Mouse (Mus musculus) lung, postnatal 0 days (tissue): ENCODE measurements around the gene Gpi1. TPM values are rescaled to one million over a fixed set of nuclear protein-coding genes. Genes with fewer than 3 reads are reported as not detected.

ENCODE experiments used
- ATAC-seq: fragments of 200-750 bp; cut with Nextera tagmentation; 2 replicates; pipeline ENCODE4 v1.8.0; 2017; ENCODE audit warnings: moderate library complexity
- DNase-seq: peaks from one replicate; pipeline ENCODE4 v3.0.0-alpha.2; 2016; ENCODE audit warnings: low spot score
- H3K27ac ChIP-seq: fragments of 300-500 bp; sonication (generic); 2 replicates; pipeline ENCODE4 v1.5.1; 2014; ENCODE audit warnings: antibody characterized with exemption, mild to moderate bottlenecking, low read length, mixed read lengths
- H3K27me3 ChIP-seq: fragments of 300-500 bp; sonication (generic); replicated peaks from 2 replicates; pipeline ENCODE4 v1.6.1; 2014; ENCODE audit warnings: low read length, mixed read lengths; ENCODE audit not compliant: insufficient read depth
- H3K36me3 ChIP-seq: fragments of 300-500 bp; sonication (generic); 2 replicates; pipeline ENCODE4 v1.6.1; 2014; ENCODE audit warnings: low read length, mixed read lengths; ENCODE audit not compliant: insufficient read depth
- H3K4me1 ChIP-seq: fragments of 300-500 bp; sonication (generic); 2 replicates; pipeline ENCODE4 v1.6.1; 2014; ENCODE audit warnings: antibody characterized with exemption, low read depth, low read length, mixed read lengths; ENCODE audit not compliant: insufficient read depth
- H3K4me2 ChIP-seq: fragments of 300-500 bp; sonication (generic); replicated peaks from 2 replicates; pipeline ENCODE4 v1.6.1; 2014; ENCODE audit warnings: low read depth, mild to moderate bottlenecking, low read length, moderate library complexity, mixed read lengths
- H3K4me3 ChIP-seq: fragments of 300-500 bp; sonication (generic); 2 replicates; pipeline ENCODE4 v1.5.1; 2014; ENCODE audit warnings: low read depth, low read length
- H3K9ac ChIP-seq: fragments of 300-500 bp; sonication (generic); replicated peaks from 2 replicates; pipeline ENCODE4 v1.6.1; 2014; ENCODE audit warnings: low read depth, mild to moderate bottlenecking
- H3K9me3 ChIP-seq: fragments of 300-500 bp; sonication (generic); 2 replicates; pipeline ENCODE4 v1.6.1; 2016; ENCODE audit warnings: low read length, mixed read lengths
- CTCF ChIP-seq: IDR thresholded peaks from 2 replicates; pipeline ENCODE4 v1.5.1; 2016; ENCODE audit warnings: antibody characterized with exemption, mild to moderate bottlenecking
- EP300 ChIP-seq: IDR thresholded peaks from 2 replicates; pipeline ENCODE4 v1.6.1; 2016; ENCODE audit warnings: antibody characterized with exemption, mild to moderate bottlenecking, control low read depth
- WGBS: fragments of 180-500 bp; shearing (Covaris S2); extraction: QIAGEN DNeasy Blood & Tissue Kit; methylation state at CpG from one replicate; pipeline ENCODE4 v1.1.7; 2014; 5-methylcytosine and 5-hydroxymethylcytosine counted together
- polyA plus RNA-seq: library from polyadenylated mRNA; unstranded; fragments of >200 nt; fragmentation: Nextera tagmentation; extraction: Ambion mirVana; gene quantifications from 2 replicates; pipeline ENCODE4 v1.2.1, GENCODE M21; 2015

The Gpi1 gene
- 122 and 123 TPM in 2 replicates for polyA plus RNA-seq

- Histone ChIP-seq H3K27ac (peak within 1 kb of the TSS; percentile 71), H3K27me3 (no peaks in the 10 kb centered on the region), H3K9ac (peak within 1 kb of the TSS; percentile 65), H3K4me3 (peak within 1 kb of the TSS; percentile 72), H3K36me3 (no peaks in the 10 kb centered on the region), H3K9me3 (no peaks in the 10 kb centered on the region), H3K4me2 (peak within 1 kb of the TSS; percentile 92), H3K4me1 (peaks cover 17% of the 10 kb centered on the region; the same call in 1 of the 2 replicates)
- DNase-seq (peak; percentile 95), ATAC-seq (peak; percentile 82)
- 2% methylated on average over 39 of the region's 39 CpGs for WGBS
- no peak for TF ChIP-seq EP300
- peak; percentile 69 for TF ChIP-seq CTCF
These were observed at the start of gene Gpi1 for GRCm38 (mm10) chr7:34230116-34230515. TSS of gene Gpi1 (minus strand) at chr7:34230336.

GRCm38 (mm10) chr7:34277656-34278055 lies 47.5 kb upstream of the Gpi1 start:
- H3K9ac ChIP-seq = no peak overlapping the region
- TF ChIP-seq EP300 (no peak), CTCF (no peak)
- H3K4me2 ChIP-seq = no peak overlapping the region
- H3K4me1 ChIP-seq = no peaks in the 10 kb centered on the region
- H3K27ac ChIP-seq = no peak overlapping the region
- H3K36me3 ChIP-seq = no peaks in the 10 kb centered on the region; the same call in 1 of the 2 replicates
- 94% methylated on average over 2 of the region's 2 CpGs for WGBS
- H3K9me3 ChIP-seq = no peaks in the 10 kb centered on the region
- ATAC-seq = no peak
- H3K27me3 ChIP-seq = no peaks in the 10 kb centered on the region
- H3K4me3 ChIP-seq = no peak overlapping the region
- no peak for DNase-seq

- Histone ChIP-seq H3K9me3 (no peaks in the 10 kb centered on the region), H3K27me3 (no peaks in the 10 kb centered on the region), H3K36me3 (no peaks in the 10 kb centered on the region; the same call in 1 of the 2 replicates), H3K4me2 (no peak overlapping the region), H3K4me3 (no peak overlapping the region), H3K27ac (no peak overlapping the region), H3K9ac (no peak overlapping the region), H3K4me1 (no peaks in the 10 kb centered on the region)
- WGBS = 96% methylated on average over 3 of the region's 3 CpGs
- no peak for DNase-seq
- TF ChIP-seq CTCF = no peak
- TF ChIP-seq EP300 = no peak
- ATAC-seq = no peak
These were observed 45.9 kb upstream of the Gpi1 start for GRCm38 (mm10) chr7:34276066-34276465.

GRCm38 (mm10) chr7:34272465-34272864 lies 42.3 kb upstream of the Gpi1 start:
- DNase-seq = no peak
- no peak for ATAC-seq
- TF ChIP-seq CTCF (no peak), EP300 (no peak)
- Histone ChIP-seq H3K9ac (no peak overlapping the region), H3K4me1 (no peaks in the 10 kb centered on the region; the same call in 1 of the 2 replicates), H3K4me2 (no peak overlapping the region), H3K27ac (no peak overlapping the region), H3K36me3 (no peaks in the 10 kb centered on the region), H3K9me3 (no peaks in the 10 kb centered on the region), H3K4me3 (no peak overlapping the region), H3K27me3 (no peaks in the 10 kb centered on the region)
- WGBS = 61% methylated on average over 4 of the region's 4 CpGs

- H3K4me3 ChIP-seq = no peak overlapping the region
- H3K9me3 ChIP-seq = no peaks in the 10 kb centered on the region
- H3K4me2 ChIP-seq = no peak overlapping the region
- DNase-seq (peak; percentile 78), ATAC-seq (peak; percentile 31)
- H3K27ac ChIP-seq = peak overlapping the region; percentile 52
- WGBS = 31% methylated on average over 1 of the region's 1 CpGs
- no peaks in the 10 kb centered on the region for H3K36me3 ChIP-seq
- peaks cover 6% of the 10 kb centered on the region; the same call in 1 of the 2 replicates for H3K4me1 ChIP-seq
- H3K27me3 ChIP-seq = no peaks in the 10 kb centered on the region
- peak; percentile 73 for TF ChIP-seq EP300
- TF ChIP-seq CTCF = no peak
- H3K9ac ChIP-seq = no peak overlapping the region
These were observed 38.3 kb upstream of the Gpi1 start for GRCm38 (mm10) chr7:34268463-34268862.

- H3K4me2 ChIP-seq = no peak overlapping the region
- DNase-seq (peak; percentile 20), ATAC-seq (no peak)
- H3K36me3 ChIP-seq = peaks cover 4% of the 10 kb centered on the region; the same call in 1 of the 2 replicates
- no peak overlapping the region for H3K4me3 ChIP-seq
- 0 out of 2 replicates have a peak overlapping the region, but pooled peaks have one; percentile 29 for H3K9ac ChIP-seq
- H3K9me3 ChIP-seq = no peaks in the 10 kb centered on the region
- H3K4me1 ChIP-seq = peaks cover 6% of the 10 kb centered on the region; the same call in 1 of the 2 replicates
- H3K27me3 ChIP-seq = no peaks in the 10 kb centered on the region
- TF ChIP-seq EP300 = no peak
- TF ChIP-seq CTCF = no peak
- H3K27ac ChIP-seq = peak overlapping the region; percentile 72
These were observed 36.3 kb upstream of the Gpi1 start for GRCm38 (mm10) chr7:34266421-34266820.
